Mouse (Mus musculus) testis, adult 2 months (tissue): ENCODE measurements around the gene Marf1.

Experiments used
- CTCF ChIP-seq: fragments of 200-500 bp; IDR thresholded peaks from 2 replicates; pipeline ENCODE4 v1.5.1; 2012; ENCODE audit warnings: low read depth, mild to moderate bottlenecking, inconsistent platforms, low read length, moderate library complexity; ENCODE audit not compliant: control insufficient read depth, insufficient read depth, insufficient replicate concordance
- POLR2A ChIP-seq: fragments of 200-500 bp; IDR thresholded peaks from 2 replicates; pipeline ENCODE4 v1.6.1; 2012; ENCODE audit warnings: low read depth, mild to moderate bottlenecking, inconsistent platforms, low read length, moderate library complexity; ENCODE audit not compliant: control insufficient read depth

DNA sequence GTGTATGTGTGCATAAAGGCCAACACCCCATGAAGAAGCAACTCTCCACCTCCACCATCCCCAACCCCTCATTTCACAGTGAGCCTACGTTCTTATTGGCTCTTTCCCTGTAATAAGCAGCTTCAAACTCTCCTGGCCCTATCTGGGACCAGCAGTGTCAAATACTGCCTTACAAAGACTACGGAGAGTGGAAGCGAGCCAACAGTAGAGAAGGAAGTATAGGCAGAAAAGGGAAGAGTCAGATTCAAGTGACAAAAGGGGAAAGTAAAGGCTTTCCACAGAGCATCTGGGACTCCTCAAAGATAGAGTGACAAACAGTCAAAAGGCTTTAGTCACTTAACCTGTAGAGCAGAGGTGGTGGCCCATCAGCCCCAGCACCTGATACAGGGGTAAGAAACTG, 50.4 kb downstream of the Marf1 start:
- TF ChIP-seq POLR2A (no peak), CTCF (no peak)
